Mouse (Mus musculus): ENCODE measurements at regions not wholly inside any gene's neighbourhood (a gene's known extent, or its start where the extent isn't known, plus 50 kb on each side); places are given as distances from the start of the nearest gene placed in this dataset.

DNA sequence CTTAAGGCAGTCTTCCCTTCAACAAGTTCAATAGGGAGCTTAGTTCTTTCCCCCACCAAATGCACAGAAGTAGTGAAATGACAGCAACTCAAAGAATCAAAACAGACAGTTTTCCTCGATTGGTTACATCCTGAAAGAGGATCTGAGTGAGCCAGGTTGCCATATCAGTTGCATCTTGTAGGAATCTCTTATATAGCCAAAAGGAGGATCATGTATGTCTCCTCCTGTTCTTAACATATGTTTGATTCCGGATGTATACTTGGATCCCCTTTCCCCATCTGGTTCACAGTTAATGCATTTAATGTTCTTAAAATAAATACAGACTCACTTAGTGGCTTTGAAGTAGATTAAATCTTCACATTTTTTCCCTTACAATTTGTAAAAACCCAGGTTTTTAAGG lies 1224.0 kb upstream of the Flrt2 start:
- H3K27ac ChIP-seq (ENCODE audit: low read length) = no peak overlapping the region
- no peak overlapping the region for H3K9ac ChIP-seq (replicated peaks; ENCODE audit: low read depth, low read length)
- no peaks in the 10 kb centered on the region for H3K9me3 ChIP-seq (ENCODE audit: control insufficient read depth, low read depth, low read length)
- H3K27me3 ChIP-seq (ENCODE audit: control insufficient read depth, insufficient read depth, low read length) = no peaks in the 10 kb centered on the region
- no peak for ATAC-seq (ENCODE audit: insufficient number of reproducible peaks, insufficient read depth, low FRiP score, low read depth)
- H3K4me2 ChIP-seq (replicated peaks; ENCODE audit: low read depth, low read length) = no peak overlapping the region
- H3K4me3 ChIP-seq (ENCODE audit: low read depth, low read length) = no peak overlapping the region
- no peaks in the 10 kb centered on the region for H3K36me3 ChIP-seq (ENCODE audit: control insufficient read depth, insufficient read depth, low read length)
- WGBS = 51% methylated on average over 2 of the region's 2 CpGs
- no peaks in the 10 kb centered on the region for H3K4me1 ChIP-seq (ENCODE audit: control insufficient read depth, insufficient read depth, low read length)

DNA sequence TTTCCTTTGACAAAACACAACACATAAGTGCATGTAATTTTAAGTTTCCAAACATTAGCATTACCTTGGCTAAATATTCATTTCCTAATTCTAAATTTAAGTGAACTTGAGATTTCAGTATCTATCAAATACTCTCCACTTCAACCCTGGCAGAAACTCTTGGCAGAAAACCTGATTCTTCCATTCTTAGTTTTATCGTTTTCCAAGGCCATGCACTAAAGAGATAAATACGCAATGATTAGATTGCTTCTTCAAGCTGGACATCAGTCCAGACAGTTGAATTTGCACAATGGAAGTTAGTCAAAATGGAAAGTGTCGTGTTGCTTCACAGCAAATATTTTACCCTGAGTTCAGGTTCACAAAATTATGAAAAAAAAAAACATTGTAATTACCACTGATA lies 1223.4 kb upstream of the Flrt2 start:
- Histone ChIP-seq H3K4me3 (ENCODE audit: low read depth, low read length) (no peak overlapping the region), H3K4me1 (ENCODE audit: control insufficient read depth, insufficient read depth, low read length) (no peaks in the 10 kb centered on the region), H3K9me3 (ENCODE audit: control insufficient read depth, low read depth, low read length) (no peaks in the 10 kb centered on the region), H3K36me3 (ENCODE audit: control insufficient read depth, insufficient read depth, low read length) (no peaks in the 10 kb centered on the region), H3K9ac (replicated peaks; ENCODE audit: low read depth, low read length) (no peak overlapping the region), H3K27ac (ENCODE audit: low read length) (no peak overlapping the region), H3K27me3 (ENCODE audit: control insufficient read depth, insufficient read depth, low read length) (no peaks in the 10 kb centered on the region), H3K4me2 (replicated peaks; ENCODE audit: low read depth, low read length) (no peak overlapping the region)
- WGBS = 68% methylated on average over 3 of the region's 3 CpGs
- no peak for ATAC-seq (ENCODE audit: insufficient number of reproducible peaks, insufficient read depth, low FRiP score, low read depth)

DNA sequence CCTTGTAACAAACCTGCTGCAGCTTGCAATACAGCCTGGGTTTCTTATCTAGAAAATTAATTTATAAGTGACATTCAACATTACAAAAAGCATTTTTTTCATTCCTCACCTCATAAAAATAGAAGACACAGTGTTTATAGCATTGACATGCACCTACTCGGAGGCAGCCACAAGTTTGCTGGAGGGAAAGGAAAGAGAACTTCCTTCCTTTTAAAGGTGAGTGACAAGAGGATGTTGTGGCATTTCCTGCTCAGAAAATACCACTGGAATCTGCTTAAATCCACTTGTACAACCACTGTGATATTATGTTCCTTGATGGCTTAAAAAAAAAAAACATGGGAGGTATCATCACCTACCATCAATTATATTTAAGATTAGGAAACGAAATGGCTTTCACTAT lies 1222.2 kb upstream of the Flrt2 start:
- Histone ChIP-seq H3K4me2 (replicated peaks; ENCODE audit: low read depth, low read length) (no peak overlapping the region), H3K27me3 (ENCODE audit: control insufficient read depth, insufficient read depth, low read length) (no peaks in the 10 kb centered on the region), H3K9ac (replicated peaks; ENCODE audit: low read depth, low read length) (no peak overlapping the region), H3K36me3 (ENCODE audit: control insufficient read depth, insufficient read depth, low read length) (no peaks in the 10 kb centered on the region), H3K4me1 (ENCODE audit: control insufficient read depth, insufficient read depth, low read length) (no peaks in the 10 kb centered on the region), H3K27ac (ENCODE audit: low read length) (no peak overlapping the region), H3K9me3 (ENCODE audit: control insufficient read depth, low read depth, low read length) (no peaks in the 10 kb centered on the region), H3K4me3 (ENCODE audit: low read depth, low read length) (no peak overlapping the region)
- 48% methylated on average over 2 of the region's 2 CpGs for WGBS
- no peak for ATAC-seq (ENCODE audit: insufficient number of reproducible peaks, insufficient read depth, low FRiP score, low read depth)

DNA sequence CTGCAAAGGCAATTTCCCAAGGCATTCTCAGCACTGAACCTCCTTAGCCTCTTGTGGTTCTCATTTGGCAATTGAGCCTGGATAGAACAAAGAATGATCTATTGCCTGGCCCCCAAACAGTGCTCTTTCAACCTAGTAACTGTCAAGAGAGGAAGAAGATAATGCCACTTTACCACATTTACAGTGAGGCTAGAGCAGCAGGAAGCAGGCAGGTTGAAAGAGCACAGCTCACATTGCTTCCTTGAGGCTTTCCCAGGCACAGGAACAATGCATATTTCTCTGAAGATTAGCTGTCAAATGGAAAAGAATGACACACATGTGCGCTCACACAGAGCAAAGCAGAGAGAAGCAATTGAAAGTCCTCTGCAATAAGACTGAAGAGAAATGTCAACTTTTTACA lies 1221.0 kb upstream of the Flrt2 start:
- ATAC-seq (ENCODE audit: insufficient number of reproducible peaks, insufficient read depth, low FRiP score, low read depth) = no peak
- Histone ChIP-seq H3K27me3 (ENCODE audit: control insufficient read depth, insufficient read depth, low read length) (no peaks in the 10 kb centered on the region), H3K9ac (replicated peaks; ENCODE audit: low read depth, low read length) (no peak overlapping the region), H3K4me2 (replicated peaks; ENCODE audit: low read depth, low read length) (no peak overlapping the region), H3K9me3 (ENCODE audit: control insufficient read depth, low read depth, low read length) (no peaks in the 10 kb centered on the region), H3K36me3 (ENCODE audit: control insufficient read depth, insufficient read depth, low read length) (no peaks in the 10 kb centered on the region), H3K4me1 (ENCODE audit: control insufficient read depth, insufficient read depth, low read length) (no peaks in the 10 kb centered on the region), H3K4me3 (ENCODE audit: low read depth, low read length) (no peak overlapping the region), H3K27ac (ENCODE audit: low read length) (no peak overlapping the region)
- WGBS = 55% methylated on average over 1 of the region's 1 CpGs

GRCm38 (mm10) chr12:94488721-94489120 lies 1203.3 kb upstream of the Flrt2 start:
- no peak overlapping the region for H3K4me2 ChIP-seq (replicated peaks; ENCODE audit: low read depth, low read length)
- no peak overlapping the region for H3K9ac ChIP-seq (replicated peaks; ENCODE audit: low read depth, low read length)
- H3K36me3 ChIP-seq (ENCODE audit: control insufficient read depth, insufficient read depth, low read length) = no peaks in the 10 kb centered on the region
- H3K9me3 ChIP-seq (ENCODE audit: control insufficient read depth, low read depth, low read length) = no peaks in the 10 kb centered on the region
- no peak overlapping the region for H3K4me3 ChIP-seq (ENCODE audit: low read depth, low read length)
- 84% methylated on average over 2 of the region's 2 CpGs for WGBS
- no peak overlapping the region for H3K27ac ChIP-seq (ENCODE audit: low read length)
- no peaks in the 10 kb centered on the region for H3K27me3 ChIP-seq (ENCODE audit: control insufficient read depth, insufficient read depth, low read length)
- H3K4me1 ChIP-seq (ENCODE audit: control insufficient read depth, insufficient read depth, low read length) = no peaks in the 10 kb centered on the region
- no peak for ATAC-seq (ENCODE audit: insufficient number of reproducible peaks, insufficient read depth, low FRiP score, low read depth)

DNA sequence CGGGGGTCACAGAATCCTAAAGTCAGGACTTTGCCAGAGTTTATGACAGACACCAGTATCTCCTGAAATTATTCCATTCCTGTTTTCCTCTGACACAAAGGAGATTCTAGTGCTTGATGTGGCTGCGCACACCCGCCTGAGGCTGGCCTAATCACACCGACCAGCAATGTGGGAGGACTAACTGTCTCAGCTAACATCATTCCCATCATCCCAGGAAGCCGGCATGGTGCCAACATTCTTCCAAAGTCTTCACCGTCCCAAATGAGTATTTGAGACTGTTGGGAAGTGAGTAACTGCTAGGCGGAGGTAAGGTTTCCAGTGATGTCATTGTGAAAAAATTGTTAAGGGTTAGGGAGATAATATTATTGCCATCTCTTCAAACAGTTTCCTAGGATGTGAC lies 1183.9 kb upstream of the Flrt2 start:
- H3K9ac ChIP-seq (replicated peaks; ENCODE audit: low read depth, low read length) = no peak overlapping the region
- WGBS = 80% methylated on average over 7 of the region's 7 CpGs
- H3K27ac ChIP-seq (ENCODE audit: low read length) = no peak overlapping the region
- H3K9me3 ChIP-seq (ENCODE audit: control insufficient read depth, low read depth, low read length) = no peaks in the 10 kb centered on the region
- H3K36me3 ChIP-seq (ENCODE audit: control insufficient read depth, insufficient read depth, low read length) = no peaks in the 10 kb centered on the region
- H3K4me2 ChIP-seq (replicated peaks; ENCODE audit: low read depth, low read length) = no peak overlapping the region
- H3K27me3 ChIP-seq (ENCODE audit: control insufficient read depth, insufficient read depth, low read length) = no peaks in the 10 kb centered on the region
- H3K4me1 ChIP-seq (ENCODE audit: control insufficient read depth, insufficient read depth, low read length) = no peaks in the 10 kb centered on the region
- H3K4me3 ChIP-seq (ENCODE audit: low read depth, low read length) = no peak overlapping the region
- ATAC-seq (ENCODE audit: insufficient number of reproducible peaks, insufficient read depth, low FRiP score, low read depth) = no peak

DNA sequence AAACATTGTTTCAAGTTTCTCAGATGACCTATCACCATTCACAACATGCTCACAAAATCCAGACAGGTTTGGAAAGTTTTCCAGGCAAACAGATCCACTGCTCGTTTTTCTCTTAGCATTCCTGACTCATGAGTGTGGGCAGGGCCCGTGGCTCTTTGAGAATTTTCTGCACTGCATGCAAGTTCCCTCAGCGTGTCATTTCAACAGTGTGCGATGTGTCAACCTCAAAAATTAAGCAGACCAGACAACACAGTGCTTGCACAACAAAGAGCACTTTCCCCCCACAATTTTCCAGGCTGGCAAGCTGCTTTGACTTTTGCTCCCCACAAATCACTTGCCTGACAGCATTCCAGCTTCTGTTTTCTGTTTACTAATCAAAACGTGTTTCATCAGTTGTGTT lies 1182.2 kb upstream of the Flrt2 start:
- Histone ChIP-seq H3K27ac (ENCODE audit: low read length) (no peak overlapping the region), H3K4me1 (ENCODE audit: control insufficient read depth, insufficient read depth, low read length) (no peaks in the 10 kb centered on the region), H3K4me3 (ENCODE audit: low read depth, low read length) (no peak overlapping the region), H3K9ac (replicated peaks; ENCODE audit: low read depth, low read length) (no peak overlapping the region), H3K36me3 (ENCODE audit: control insufficient read depth, insufficient read depth, low read length) (no peaks in the 10 kb centered on the region), H3K4me2 (replicated peaks; ENCODE audit: low read depth, low read length) (no peak overlapping the region), H3K9me3 (ENCODE audit: control insufficient read depth, low read depth, low read length) (no peaks in the 10 kb centered on the region), H3K27me3 (ENCODE audit: control insufficient read depth, insufficient read depth, low read length) (no peaks in the 10 kb centered on the region)
- ATAC-seq (ENCODE audit: insufficient number of reproducible peaks, insufficient read depth, low FRiP score, low read depth) = no peak
- WGBS = 30% methylated on average over 5 of the region's 5 CpGs

GRCm38 (mm10) chr12:94544706-94545105 lies 1147.3 kb upstream of the Flrt2 start:
- no peaks in the 10 kb centered on the region for H3K9me3 ChIP-seq (ENCODE audit: control insufficient read depth, low read depth, low read length)

GRCm38 (mm10) chr12:94560374-94561194 lies 1131.4 kb upstream of the Flrt2 start:
- H3K36me3 ChIP-seq (ENCODE audit: control insufficient read depth, insufficient read depth, low read length) = no peaks in the 10 kb centered on the region
- H3K4me3 ChIP-seq (ENCODE audit: low read depth, low read length) = no peak overlapping the region
- H3K9me3 ChIP-seq (ENCODE audit: control insufficient read depth, low read depth, low read length) = no peaks in the 10 kb centered on the region
- WGBS = 73% methylated on average over 2 of the region's 2 CpGs
- no peak overlapping the region for H3K4me2 ChIP-seq (replicated peaks; ENCODE audit: low read depth, low read length)
- ATAC-seq (ENCODE audit: insufficient number of reproducible peaks, insufficient read depth, low FRiP score, low read depth) = no peak
- no peak overlapping the region for H3K9ac ChIP-seq (replicated peaks; ENCODE audit: low read depth, low read length)
- no peaks in the 10 kb centered on the region for H3K4me1 ChIP-seq (ENCODE audit: control insufficient read depth, insufficient read depth, low read length)
- H3K27me3 ChIP-seq (ENCODE audit: control insufficient read depth, insufficient read depth, low read length) = no peaks in the 10 kb centered on the region
- no peak overlapping the region for H3K27ac ChIP-seq (ENCODE audit: low read length)

More at GRCm38 (mm10) chr12:94544706-94545105, 1147.3 kb upstream of the Flrt2 start:
- no peaks in the 10 kb centered on the region for H3K36me3 ChIP-seq (ENCODE audit: control insufficient read depth, insufficient read depth, low read length)
- no peaks in the 10 kb centered on the region for H3K4me1 ChIP-seq (ENCODE audit: control insufficient read depth, insufficient read depth, low read length)
- no peak overlapping the region for H3K4me2 ChIP-seq (replicated peaks; ENCODE audit: low read depth, low read length)
- no peak for ATAC-seq (ENCODE audit: insufficient number of reproducible peaks, insufficient read depth, low FRiP score, low read depth)
- H3K27me3 ChIP-seq (ENCODE audit: control insufficient read depth, insufficient read depth, low read length) = no peaks in the 10 kb centered on the region
- H3K27ac ChIP-seq (ENCODE audit: low read length) = no peak overlapping the region
- WGBS = 92% methylated on average over 7 of the region's 7 CpGs
- H3K4me3 ChIP-seq (ENCODE audit: low read depth, low read length) = no peak overlapping the region
- H3K9ac ChIP-seq (replicated peaks; ENCODE audit: low read depth, low read length) = no peak overlapping the region

Measured in stomach, embryonic 14.5 days (tissue).